Mouse (Mus musculus): ENCODE data around the gene Slc25a21.

Slc25a21 gene

DNA sequence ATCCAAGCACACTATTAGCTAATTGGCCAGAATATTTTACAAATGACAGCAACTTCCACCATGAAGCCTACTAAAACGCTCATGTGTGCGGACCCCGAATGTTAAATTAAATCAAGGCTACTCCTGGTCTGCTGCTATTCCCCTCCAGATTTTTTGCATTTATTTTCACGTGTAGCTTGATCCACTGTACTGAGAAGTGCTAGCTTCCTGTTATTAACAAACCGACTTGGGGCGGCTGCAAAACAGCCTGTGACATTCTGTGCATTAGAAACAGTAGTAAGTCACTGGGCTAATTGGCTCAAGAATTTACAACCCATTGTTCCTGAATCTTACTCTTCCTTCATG, 478.6 kb downstream of the Slc25a21 start:
- no peak for DNase-seq

DNA sequence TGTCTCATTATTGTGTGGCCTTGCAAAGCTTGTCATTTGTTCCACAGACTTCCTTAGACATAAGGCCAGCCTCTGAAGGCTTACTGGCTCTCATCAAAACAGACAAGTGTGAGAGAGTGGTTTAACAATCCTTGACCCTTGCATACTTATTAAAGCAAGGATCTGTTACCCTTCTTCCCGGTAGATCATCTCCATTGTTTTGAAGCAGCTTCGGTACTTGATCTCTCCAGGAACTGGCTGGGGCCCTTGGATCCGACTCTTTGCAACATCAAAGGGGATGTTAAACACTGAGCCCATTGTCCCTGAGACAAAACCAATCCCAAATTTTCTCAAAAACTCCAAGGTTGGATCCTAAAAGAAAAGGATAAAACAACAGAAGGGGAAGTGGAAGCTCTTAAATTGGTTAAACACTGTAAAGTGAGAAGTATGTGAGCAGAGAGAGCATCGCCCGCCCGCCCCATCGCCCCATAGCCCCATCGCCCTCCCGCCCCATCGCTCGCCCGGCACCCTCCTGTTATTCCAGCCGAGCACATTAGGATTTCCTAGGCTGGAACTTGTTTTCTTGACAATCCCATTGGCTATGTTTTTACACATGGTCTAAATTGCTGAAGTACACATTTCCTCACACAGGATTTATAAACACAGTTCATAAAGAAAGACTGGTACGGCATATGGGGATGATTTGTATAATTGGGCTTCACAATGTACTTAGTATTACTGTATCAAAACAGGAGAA, 479.1 kb downstream of the Slc25a21 start:
- no peak for DNase-seq

DNA sequence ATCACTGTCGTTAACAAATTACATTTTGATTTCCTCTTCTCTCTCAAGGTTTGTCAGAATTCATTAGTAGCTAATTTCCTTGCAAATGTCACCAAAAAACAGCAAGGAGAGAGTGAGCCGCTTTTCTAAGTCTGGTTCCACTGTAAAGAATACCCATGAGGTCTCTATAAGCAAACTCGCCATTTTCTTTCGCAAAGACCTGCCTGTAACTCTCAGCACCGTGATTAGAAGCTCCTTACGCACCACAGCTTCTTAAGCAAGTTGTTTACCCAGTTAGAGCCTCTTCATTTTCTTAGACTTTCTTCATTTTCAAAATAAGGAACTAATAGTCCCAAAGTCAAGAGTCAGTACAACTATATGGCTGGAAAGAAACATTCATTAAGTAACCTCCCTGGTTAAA, 496.3 kb downstream of the Slc25a21 start:
- no peak for DNase-seq

DNA sequence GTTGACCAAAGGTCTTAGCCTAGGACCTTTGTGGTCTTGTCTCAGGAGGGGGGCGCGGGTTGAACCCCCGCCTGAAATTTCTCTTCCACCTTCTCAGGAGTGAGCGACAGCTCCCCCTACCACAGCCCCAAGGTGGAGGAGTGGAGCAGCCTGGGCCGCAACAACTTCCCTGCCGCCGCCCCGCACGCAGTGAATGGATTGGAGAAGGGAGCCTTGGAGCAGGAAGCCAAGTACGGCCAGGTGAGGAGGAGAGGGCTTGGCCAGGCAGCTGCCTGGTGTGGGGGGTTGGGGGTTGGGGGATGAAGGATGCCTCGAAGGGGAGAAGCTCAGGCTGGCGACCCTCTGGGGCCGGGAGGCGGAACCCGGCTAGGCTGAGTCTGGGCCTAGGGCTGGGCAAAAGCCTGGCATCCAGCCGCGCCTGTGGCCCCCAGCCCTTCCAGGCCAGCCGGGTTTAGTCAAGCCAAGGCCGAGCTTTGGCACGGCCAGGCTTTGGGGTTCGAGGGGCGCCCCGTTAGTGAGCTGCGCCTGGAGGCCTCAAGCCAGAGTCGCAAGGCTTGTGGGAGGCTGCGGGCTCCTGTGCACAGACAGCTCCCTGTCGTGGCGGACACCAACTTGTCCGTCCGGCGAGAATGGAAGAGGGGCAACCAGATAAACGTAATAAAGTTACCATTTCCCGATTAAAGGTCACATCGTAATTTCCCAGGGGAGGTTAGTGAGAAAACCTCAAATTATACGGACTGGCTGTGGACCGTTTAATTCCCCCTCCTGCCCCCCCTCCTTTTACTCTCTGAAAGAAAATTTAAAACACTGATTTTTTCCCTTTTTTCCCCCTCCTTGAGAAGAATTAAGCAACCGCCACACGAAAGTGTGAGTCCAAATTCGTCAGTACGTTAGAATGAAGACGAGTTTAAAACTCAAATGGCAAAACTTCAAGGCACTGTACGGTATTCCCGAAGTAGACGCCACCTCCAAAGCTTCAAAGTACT, 497.1 kb downstream of the Slc25a21 start:
- DNase-seq = no peak

DNA sequence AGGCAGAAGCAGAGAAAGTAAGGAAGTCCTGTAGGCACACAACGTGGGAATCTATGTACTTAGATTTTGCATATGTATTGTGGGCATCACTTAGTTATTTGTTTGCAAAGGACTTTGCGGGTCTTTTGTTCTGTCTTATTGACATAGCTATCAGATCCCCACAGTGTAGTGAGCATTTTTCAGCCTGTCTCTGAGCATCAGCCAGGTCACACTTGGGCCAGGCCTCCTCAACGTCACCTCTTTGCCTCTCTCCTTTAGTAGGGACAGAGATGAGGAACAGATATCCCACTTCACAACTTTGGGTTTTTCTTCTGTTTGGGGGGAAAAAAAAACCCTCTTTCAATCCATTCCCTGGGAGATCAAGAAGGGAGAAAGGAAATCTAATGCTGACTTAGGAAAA, 497.9 kb downstream of the Slc25a21 start:
- no peak for DNase-seq

DNA sequence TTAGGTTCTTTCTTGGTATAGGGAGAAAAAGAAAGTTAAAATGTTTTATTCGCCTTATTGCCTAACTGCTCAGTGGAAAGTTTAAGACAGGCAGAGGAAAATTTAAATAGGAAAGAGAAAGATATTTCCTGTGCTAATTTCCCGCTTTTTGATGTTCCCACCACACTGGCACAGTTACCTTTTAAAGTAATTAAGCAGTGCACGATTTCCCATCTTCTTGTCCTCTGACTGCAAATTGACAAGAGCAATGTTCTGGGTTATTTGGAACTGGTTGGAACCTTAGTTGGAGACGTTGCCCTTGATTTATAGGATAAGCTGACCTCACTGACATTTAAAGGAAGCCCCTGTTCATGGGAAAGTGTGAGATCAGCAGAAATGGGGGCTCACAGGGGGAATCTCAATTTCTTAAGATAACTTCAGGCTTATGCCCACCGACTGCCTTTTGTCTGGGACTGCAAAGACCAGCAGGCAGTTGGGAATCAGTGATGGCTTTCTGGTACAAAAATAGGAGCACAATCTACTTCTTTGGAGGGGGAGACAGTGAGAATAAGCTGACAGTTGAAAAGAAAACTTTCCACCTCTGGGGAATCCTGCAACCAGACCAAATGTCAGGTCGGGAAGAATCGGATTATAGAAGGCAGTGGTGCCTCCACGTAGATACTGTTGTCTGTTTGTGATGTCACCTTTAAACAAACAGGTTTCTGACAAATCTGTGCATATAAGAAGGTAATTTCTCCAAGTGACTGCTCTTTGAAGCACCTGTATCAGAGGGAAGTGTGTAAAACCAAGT, 498.9 kb downstream of the Slc25a21 start:
- DNase-seq = no peak

DNA sequence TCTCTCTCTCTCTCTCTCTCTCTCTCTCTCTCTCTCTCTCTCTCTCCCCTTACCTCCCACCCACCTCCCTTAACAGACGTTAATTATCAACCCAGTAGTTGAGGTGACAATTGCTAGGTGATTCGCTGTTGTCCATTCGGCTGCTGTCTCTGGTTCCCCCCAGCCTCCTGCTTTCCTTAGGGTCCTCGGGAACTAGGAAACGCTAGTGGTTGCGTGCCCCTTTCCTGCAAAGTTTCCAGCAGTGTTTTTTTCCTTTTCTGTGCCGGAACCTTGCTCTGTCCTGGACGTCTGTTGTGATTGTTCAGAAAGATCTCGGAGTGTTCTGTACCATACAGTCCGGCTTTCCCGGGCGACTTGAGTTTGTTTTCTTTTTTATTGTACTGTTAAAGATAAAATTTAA, 499.5 kb downstream of the Slc25a21 start:
- no peak for DNase-seq

DNA sequence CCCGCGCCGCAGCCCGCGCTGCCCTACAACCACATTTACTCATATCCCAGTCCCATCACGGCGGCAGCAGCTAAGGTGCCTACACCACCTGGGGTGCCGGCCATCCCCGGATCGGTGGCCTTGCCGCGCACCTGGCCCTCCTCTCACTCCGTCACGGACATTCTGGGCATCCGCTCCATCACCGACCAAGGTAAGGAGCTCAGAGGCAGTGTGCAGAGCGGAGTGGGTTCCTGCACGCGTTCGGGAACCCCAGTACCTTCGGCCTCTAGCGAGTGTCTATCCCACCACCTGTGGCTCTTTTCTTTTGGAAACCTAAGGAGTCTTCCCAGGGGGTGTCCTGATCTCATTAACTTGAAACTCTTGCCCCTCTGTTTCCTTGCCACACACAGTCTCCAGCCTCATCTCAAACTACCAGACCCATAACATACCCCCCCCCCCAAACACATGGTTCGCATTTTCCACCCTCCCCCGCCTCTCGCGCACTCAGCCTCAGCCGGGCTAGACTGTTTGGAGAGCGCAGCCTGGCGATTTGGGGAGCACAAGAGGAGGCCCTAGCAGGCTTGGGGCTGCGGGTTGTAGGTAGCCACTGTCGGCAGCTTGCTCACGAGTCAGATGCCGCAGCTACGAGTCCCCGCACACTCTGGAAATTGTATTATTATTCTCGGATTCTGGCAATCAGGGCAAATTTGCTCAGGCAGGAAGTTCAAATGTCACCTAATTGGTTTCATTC, 500.1 kb downstream of the Slc25a21 start:
- no peak for DNase-seq

DNA sequence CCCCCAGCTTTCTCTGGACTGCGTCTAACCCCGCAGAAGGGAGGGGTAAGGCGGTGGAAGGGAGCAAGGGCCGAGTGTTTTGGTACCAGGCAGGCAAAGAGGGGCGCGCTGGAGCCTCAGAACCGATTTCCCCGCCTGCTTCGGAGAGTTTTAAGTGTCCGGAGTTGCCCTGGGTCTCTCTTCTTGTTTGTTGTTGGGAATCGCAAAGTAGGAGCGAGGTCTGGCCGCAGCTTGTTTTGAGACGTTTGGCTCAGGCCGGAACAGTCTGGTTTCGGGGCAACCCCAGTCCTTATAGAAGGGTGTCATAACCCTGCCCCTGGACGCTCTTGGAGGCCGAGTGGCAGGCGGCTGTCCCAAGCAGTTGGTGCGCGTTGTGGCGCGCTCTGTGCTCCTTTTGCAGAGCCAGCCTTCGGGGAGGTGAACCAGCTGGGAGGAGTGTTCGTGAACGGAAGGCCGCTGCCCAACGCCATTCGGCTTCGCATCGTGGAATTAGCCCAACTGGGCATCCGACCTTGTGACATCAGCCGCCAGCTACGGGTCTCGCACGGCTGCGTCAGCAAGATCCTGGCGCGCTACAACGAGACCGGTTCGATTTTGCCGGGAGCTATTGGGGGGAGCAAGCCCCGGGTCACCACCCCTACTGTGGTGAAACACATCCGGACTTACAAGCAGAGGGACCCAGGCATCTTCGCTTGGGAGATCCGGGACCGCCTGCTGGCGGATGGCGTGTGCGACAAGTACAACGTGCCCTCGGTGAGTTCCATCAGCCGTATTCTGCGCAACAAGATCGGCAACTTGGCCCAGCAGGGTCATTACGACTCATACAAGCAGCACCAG, 500.9 kb downstream of the Slc25a21 start:
- no peak for DNase-seq

DNA sequence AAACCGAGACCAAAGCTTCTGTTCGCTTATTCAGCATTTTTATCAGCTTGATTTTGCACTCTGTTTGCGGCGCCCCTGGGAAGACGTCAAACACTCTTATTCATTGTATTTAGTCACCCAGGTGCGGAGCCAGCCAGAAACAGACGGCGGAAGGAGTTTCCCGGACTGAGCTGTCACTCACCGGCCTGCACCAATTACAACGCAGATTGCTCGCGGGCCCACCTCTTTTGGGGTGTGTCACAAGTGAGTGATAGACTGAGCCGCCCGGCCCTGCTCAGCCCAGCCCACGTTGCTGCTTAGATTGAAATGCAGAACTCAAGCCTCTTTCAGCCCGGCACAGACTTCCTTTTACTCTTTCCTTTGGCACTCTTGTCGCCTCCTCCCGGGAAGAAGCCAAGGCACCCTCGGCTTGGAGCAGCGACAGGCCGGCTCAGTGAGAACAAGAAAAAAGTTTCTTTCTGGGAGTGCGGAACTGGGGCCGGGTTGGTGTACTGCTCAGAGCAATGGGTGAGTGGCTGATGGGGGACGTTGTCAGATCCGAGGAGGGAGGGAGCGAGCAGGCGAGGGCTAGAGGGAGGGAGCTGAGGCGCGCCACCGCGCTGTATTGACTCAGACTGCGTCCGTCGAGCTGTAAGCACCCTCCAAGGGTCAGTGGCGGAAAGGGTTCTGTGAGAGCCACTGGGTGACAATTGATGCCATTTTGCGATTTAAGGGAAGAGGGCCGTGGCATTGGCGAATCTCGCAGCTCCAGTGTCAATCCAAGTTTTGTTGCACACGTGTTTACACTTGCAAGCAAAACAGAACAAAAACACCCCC, 501.7 kb downstream of the Slc25a21 start:
- no peak for DNase-seq

DNA sequence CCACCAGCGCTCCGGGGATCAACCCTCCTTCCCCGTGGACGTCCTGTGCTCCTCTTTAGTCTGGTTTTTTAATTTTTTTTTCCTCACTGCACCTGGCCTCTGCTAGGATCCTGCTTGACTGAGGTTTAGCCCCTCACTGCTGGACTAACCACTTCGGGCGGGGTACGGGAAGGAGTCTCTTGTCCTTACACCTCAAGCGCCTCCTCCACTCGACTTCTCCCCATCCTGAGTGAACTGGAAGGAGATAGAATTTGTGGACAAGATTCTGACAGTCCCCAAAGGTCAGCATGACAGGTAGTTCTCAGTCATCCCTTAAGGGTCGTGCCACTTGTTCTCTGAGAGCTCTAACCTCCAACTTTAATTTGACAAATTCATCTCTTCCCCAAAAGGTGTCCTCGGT, 502.3 kb downstream of the Slc25a21 start:
- no peak for DNase-seq

DNA sequence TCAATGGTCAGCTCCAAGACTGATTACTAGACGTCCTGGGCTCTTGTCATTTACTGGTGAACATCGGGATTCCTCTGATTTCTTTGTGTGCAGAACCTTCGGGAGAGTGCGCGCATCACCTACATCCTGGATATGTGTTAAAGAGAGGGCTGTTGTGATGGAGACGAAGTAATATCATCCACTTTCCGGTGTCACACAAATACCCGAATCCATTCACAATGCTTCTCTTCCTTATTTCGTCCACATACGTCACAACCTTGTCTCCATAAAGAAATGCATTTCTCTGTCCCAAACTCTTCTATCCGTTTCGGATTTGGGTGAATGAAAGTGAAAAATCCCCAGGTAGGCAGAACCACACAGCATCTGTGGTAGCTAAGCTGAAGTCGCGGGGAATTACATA, 502.9 kb downstream of the Slc25a21 start:
- no peak for DNase-seq

DNA sequence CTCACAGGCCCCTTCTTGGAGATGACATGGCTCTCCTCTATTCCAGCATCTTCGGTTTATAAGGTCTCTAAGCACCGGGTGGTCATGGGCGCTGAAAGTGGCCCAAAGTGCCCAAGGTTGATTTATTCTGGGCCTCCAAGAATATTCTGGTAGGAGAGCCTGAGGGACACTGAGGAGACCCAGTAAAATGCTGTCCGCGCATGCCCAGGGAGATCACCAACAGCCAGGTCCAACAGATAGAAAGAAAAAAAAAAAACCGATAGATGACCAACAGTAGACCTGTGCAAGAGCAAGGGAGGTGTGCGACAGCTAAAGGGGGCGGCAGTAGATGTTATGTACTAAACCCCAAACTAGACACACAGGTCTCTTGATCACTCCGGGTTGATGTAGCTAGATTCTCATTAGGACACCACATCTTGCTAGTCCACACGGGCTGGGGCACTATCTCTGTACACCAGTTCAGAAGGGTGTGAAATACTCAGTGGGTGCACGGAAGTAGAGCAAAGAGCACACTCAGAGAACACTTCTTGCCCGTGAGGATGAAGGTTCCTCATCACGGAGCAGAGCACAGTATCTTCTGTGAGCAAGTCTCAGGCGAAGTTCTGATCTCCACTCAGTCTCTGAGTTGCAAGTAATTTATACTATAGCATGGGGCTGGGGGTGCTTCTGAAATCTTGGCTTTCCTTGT, 503.7 kb downstream of the Slc25a21 start:
- no peak for DNase-seq

DNA sequence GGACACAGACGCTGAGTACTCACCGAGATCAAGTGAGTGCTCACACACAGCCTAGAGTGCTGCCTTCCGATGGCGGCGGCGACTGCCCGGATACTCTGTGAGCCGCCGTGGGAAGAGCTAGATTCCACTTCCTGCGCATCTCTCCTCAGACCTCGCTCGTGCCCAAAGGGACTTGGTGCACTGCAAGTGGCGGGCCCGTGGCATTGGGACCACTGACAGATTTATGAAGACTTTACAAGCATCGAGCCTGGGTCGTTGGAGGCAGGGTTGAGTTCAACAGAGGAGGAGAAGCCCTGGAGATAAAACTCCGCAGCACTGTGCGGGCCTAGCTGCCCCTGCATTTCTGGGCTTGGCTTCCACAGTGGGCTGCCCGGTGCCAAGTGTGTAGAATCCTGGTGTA, 504.7 kb downstream of the Slc25a21 start:
- DNase-seq = no peak

DNA sequence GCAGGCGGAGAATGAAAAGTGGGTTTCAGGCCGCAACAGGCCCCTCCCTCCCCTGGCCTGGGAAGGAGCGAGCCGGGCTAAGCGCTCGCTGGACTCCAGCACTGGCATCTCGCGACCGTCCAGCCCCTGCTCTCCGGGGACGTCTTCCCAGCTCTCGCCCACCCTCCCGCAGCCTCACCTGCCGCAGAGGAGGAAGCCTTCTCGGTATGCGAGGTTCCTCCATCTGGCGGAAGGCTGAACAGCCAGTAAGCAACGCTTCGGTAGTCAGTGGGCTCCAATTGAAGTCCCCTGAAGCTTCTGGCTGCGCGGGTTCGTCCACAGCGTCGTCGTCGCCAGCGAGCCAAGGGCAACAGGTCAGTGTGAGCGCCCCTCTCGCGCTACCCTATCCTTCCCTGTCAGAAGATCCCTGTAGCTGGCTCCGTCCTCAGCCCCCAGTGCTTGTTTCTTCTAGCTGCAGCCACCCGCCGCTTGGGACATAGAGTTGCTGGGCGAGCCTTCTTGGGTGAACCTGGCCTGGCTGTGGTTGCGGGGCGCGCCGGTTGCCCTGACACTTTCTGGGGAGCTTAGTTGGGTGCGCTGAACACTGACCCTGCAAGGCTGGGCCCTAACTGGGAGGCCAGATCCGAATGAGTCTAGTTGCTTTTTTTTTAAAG, 505.7 kb downstream of the Slc25a21 start, which contains the start of gene Pax9:
Pax9 (plus strand) TSS at position 341 of the 653 bp plus-strand sequence.
- DNase-seq = no peak

DNA sequence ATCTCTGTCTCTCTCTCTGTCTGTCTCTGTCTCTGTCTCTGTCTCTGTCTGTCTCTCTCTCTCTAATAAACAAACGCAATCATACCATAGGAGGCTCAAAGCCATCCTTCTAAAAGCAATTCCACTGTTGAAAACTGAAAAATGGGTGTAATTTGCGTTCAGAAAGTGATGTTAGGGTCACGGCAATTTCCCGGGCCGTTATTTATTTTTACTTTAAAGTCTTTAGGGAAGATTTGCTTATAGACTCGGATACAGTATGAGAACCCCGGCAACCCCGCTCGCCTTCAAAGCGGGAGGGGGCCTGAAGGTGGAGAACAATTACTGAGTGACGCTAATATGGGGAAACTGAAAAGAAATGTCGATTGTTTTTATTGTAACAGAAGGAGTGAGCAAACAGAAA, 506.3 kb downstream of the Slc25a21 start:
- DNase-seq = no peak

DNA sequence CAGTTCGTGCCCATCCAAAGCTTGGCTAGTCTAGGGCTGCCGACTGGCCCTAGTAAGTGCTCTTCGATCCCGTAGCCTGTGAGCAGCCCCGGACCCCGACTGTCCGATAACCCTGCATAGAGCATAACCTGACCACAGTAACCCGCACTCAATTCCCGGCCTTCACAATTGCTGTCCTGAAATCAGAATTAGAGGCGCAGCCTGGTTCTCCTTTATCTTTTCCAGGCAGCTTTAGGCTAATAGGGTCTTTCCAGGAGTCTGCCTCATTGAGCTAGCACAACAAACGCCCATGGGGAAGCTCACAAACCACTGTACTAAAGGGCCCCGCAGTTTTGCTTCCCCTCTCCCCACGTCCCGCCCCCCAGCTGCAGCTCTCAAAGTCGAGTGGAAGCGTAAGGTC, 506.9 kb downstream of the Slc25a21 start:
- DNase-seq = no peak

DNA sequence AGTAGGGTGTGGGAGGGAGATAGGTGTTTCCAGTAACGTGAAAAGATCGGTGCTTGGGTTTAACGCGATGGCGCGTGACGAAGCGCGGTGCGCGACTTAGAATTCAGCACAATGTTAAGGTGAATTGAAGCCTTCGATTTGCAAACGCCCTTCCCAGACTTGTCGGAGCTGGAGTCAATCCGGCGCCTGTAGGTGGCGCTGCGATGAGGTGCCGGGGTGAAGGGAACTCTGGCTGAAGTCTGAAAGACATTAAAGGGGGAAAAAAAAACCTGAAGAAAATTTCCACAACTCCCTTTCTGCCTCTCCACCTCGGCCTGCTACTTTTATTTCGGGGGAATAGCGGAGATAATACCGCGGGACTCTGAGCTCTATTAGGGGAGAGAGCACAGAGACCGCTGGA, 507.5 kb downstream of the Slc25a21 start:
- no peak for DNase-seq

DNA sequence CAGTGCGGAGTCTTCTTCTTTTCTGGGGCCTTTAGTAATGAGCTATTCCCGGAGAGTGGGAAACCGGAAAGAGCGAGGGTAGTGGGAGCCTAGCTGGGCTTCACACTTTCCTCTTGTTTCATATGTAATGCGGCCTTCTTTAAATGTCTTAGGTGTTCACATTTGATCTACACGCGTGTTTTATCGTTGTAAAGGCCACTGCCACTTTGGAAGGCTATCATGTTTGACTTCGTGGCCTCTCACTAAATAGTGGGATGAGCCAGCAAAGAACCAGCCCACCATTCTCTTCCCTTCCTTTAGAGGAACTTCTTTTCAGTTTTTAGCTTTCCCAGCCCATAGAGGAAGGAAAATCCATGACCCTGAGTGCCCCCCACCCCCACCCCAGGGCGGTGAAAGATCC, 507.9 kb downstream of the Slc25a21 start:
- no peak for DNase-seq

DNA sequence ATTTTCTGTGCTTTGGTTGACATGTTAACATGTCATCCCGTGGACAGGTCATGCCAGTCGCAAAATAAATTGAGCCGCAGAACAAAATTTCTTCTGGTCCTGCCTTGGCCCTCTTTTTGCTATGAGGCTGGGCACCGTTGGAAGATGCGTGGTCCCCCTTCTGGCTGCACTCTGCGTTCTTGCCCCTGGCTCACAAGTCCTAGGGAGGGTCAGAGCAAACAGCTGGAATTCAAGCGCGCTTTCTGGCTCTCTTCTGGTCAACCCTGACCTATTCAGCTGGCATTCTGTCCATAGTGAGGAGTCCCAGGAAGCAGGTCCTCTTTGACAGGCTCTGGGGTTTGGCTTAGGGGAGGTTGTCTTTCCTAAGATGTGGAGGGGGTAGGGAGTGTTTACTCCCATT, 508.4 kb downstream of the Slc25a21 start:
- DNase-seq = no peak

Data from cerebellum, adult 11-12 months (tissue).